Mouse (Mus musculus) myocyte (in vitro differentiated cells): ENCODE results near the gene Scd4.

Source experiments
- MYOD1 ChIP-seq, 3 experiments: IDR thresholded peaks; one replicate each; pipeline ENCODE4 v1.6.1; 2011; ENCODE audit warnings: control low read depth in 2 of 3, low read depth in 2 of 3, mild to moderate bottlenecking in 2 of 3, moderate library complexity in 1 of 3; ENCODE audit not compliant: insufficient read length in 2 of 3, control insufficient read depth in 1 of 3
- MYOG ChIP-seq, 3 experiments: IDR thresholded peaks; one replicate each; pipeline ENCODE4 v1.6.1; 2011; ENCODE audit warnings: control low read depth in 2 of 3, low read depth in 2 of 3, mild to moderate bottlenecking in 2 of 3; ENCODE audit not compliant: insufficient read length in 2 of 3, control insufficient read depth in 1 of 3, insufficient read depth in 1 of 3
- POLR2A ChIP-seq: IDR thresholded peaks from one replicate; pipeline ENCODE4 v1.6.1; 2011; ENCODE audit warnings: low read depth, mild to moderate bottlenecking, control low read depth, moderate library complexity; ENCODE audit not compliant: insufficient read length
- SRF ChIP-seq: IDR thresholded peaks from one replicate; pipeline ENCODE4 v1.6.1; 2011; ENCODE audit warnings: low read depth; ENCODE audit not compliant: control insufficient read depth, insufficient read length
- USF1 ChIP-seq: IDR thresholded peaks from one replicate; pipeline ENCODE4 v1.6.1; 2011; ENCODE audit warnings: low read depth, mild to moderate bottlenecking, control low read depth, moderate library complexity

DNA sequence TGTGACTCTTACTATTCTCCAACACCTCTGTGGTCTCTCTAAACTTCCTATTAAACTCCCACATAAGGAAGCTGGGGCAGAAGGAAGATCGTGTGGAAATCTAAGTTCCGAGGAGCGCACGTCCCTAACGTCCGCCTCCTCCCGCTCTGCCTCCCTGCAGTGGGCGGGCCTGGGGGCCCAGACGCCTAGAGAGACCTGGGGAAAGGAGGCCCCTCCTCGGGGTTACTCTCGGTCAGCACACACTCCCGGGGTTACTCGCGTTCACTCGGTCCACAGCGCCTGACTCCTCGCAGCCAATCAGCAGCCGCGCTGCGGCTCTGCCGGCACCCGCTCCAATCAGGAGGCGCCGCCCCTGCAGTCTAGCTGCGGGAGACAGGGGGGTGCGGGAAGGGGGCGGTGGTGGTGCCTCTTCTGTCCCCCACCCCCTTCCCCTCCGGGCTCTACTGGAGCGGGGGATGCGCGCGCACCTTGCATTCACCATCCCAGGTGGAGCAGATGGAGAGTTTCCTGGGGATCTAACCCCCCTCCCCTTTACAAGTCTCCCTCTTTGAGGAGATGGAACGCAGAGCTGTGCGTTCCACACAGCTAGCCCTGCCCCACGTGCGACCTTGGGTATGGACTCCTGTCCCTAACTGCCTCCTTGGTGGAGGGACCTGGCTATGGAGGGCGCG is 48.7 kb upstream of the Scd4 start:
- TF ChIP-seq MYOD1 (IDR thresholded peaks at IDR 0.05; ENCODE audit: control insufficient read depth in 1 of 3, insufficient read length in 2 of 3, low read depth in 2 of 3) = no peak
- no peak for TF ChIP-seq SRF
- no peak for TF ChIP-seq MYOG (IDR thresholded peaks at IDR 0.05; ENCODE audit: control insufficient read depth in 1 of 3, insufficient read depth in 1 of 3, insufficient read length in 2 of 3, low read depth in 2 of 3)
- TF ChIP-seq POLR2A = peak; percentile 45
- peak; percentile 33 for TF ChIP-seq USF1
